Mouse (Mus musculus) gastrocnemius, adult 2 months (tissue): ENCODE results near the gene Kif3c. TPM values are rescaled to one million over a fixed set of nuclear protein-coding genes. Genes with fewer than 3 reads are reported as not detected.

Experiments
- DNase-seq: peaks from one replicate; pipeline ENCODE4 v3.0.0; 2022
- H3K27ac ChIP-seq: fragments of 200-600 bp; 2 replicates; pipeline ENCODE4 v1.8.1; 2022; ENCODE audit warnings: mild to moderate bottlenecking
- H3K4me3 ChIP-seq: fragments of 200-600 bp; 2 replicates; pipeline ENCODE4 v1.8.1; 2022; ENCODE audit warnings: mild to moderate bottlenecking, moderate library complexity
- CTCF ChIP-seq: fragments of 200-600 bp; IDR thresholded peaks from 2 replicates; pipeline ENCODE4 v1.8.1; 2022; ENCODE audit warnings: antibody characterized with exemption, mild to moderate bottlenecking, moderate library complexity
- intact Hi-C: fragments of 180-260 bp; cut with DNase I; formaldehyde crosslinking; loops from one replicate; pipeline ENCODE4 v1.15.1; 2025
- total RNA-seq, 2 experiments: library from RNA; stranded (reverse); gene quantifications; 2 replicates each; pipeline ENCODE4 v1.2.3; 2021

Gene Kif3c
- total RNA-seq, 2 experiments from 2014 or later = 20.7 to 24.1 TPM

DNA sequence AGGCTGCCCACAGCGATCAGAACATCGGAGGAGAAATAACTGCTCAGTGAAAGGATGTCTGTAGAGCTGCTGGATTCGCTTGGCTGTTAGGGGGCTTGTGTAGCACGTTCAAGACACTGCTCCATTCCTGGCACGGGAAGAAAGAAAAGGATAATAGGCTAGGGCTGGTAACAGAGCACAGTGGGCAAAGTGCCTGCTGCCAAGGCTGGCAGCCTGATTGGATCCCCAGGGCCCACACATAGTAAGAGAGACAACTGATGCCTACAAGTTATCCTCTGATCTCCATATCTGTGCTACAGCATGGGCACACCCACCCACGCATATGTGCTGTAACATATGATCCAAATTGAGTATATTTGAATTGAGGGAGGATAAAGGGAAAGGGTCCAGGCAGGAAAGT lies 41.7 kb downstream of the Kif3c start:
- H3K4me3 ChIP-seq = no peak overlapping the region
- H3K27ac ChIP-seq = no peak overlapping the region
- DNase-seq = no peak
- intact Hi-C loops = no loop called here
- no peak for TF ChIP-seq CTCF

- no peak for DNase-seq
- Histone ChIP-seq H3K27ac (no peak overlapping the region), H3K4me3 (no peak overlapping the region)
- intact Hi-C loops = no loop called here
- no peak for TF ChIP-seq CTCF
Measured at GRCm38 (mm10) chr12:3414956-3415355, 50.0 kb downstream of the Kif3c start.

GRCm38 (mm10) chr12:3418761-3419160 lies 53.8 kb downstream of the Kif3c start:
- intact Hi-C loops = no loop called here
- H3K4me3 ChIP-seq = no peak overlapping the region
- DNase-seq = no peak
- peak overlapping the region; percentile 59 for H3K27ac ChIP-seq
- TF ChIP-seq CTCF = no peak

- no peak for TF ChIP-seq CTCF
- Histone ChIP-seq H3K4me3 (no peak overlapping the region), H3K27ac (no peak overlapping the region)
- intact Hi-C loops = no loop called here
- DNase-seq = no peak
Measured at GRCm38 (mm10) chr12:3420519-3420918, 55.6 kb downstream of the Kif3c start.

- no peak for DNase-seq
- Histone ChIP-seq H3K4me3 (no peak overlapping the region), H3K27ac (peak overlapping the region; percentile 3; the same call in 1 of the 2 replicates)
- no peak for TF ChIP-seq CTCF
- intact Hi-C loops = no loop called here
Measured at GRCm38 (mm10) chr12:3422786-3423185, 57.9 kb downstream of the Kif3c start.

- intact Hi-C loops = no loop called here
- H3K27ac ChIP-seq = peak overlapping the region; percentile 38; the same call in 1 of the 2 replicates
Measured at GRCm38 (mm10) chr12:3424179-3424578, 59.2 kb downstream of the Kif3c start.

DNA sequence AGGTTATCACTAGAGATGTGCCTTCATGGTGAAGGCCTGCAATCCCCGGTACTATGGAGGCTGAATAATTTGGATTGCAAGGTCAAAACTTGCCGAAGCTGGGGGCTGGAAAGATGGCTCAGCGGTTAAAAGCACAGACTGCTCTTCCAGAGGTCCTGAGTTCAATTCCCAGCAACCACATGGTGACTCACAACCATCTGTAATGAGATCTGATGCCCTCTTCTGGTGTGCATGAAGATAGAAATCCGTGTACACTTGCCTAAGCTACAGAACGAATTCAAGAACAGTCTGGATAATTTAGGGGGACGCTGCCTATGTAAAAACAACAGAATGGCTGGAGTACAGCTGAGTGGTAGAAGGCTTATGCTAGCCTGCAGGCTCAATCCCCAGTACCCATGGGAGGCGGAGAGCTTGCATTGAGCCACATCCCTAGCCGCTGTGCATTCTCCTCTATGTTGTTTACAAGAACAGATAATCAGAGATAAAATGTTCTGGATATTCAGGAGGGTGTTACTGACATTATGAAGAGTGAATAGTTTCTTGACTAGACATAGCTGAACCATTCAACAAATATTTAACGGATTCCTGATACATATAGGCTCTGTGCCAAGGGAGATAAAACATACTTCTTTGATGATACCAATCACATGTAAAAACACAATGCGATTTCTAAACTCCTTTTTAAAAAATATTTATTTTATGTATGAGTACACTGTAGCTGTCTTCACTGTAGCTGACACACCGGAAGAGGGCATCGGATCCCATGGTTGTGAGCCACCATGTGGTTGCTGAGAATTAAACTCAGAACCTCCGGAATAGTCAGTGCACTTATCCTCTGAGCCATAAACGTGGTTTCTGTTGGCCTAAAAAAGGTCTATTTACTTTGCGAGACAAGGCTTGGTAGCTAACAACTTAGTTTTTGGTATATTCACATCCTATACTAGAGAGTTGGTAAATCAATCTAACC lies 60.7 kb downstream of the Kif3c start:
- peak; percentile 50 for DNase-seq
- H3K4me3 ChIP-seq = peak overlapping the region; percentile 94
- intact Hi-C loops = loop anchor here (5.0 kb wide), 1 partner anchor 113 kb away; no protein-coding TSS in a partner anchor
- peak overlapping the region; percentile 96 for H3K27ac ChIP-seq
- TF ChIP-seq CTCF = peak; percentile 51

More at GRCm38 (mm10) chr12:3424179-3424578, 59.2 kb downstream of the Kif3c start:
- TF ChIP-seq CTCF = no peak
- H3K4me3 ChIP-seq = no peak overlapping the region
- no peak for DNase-seq

DNA sequence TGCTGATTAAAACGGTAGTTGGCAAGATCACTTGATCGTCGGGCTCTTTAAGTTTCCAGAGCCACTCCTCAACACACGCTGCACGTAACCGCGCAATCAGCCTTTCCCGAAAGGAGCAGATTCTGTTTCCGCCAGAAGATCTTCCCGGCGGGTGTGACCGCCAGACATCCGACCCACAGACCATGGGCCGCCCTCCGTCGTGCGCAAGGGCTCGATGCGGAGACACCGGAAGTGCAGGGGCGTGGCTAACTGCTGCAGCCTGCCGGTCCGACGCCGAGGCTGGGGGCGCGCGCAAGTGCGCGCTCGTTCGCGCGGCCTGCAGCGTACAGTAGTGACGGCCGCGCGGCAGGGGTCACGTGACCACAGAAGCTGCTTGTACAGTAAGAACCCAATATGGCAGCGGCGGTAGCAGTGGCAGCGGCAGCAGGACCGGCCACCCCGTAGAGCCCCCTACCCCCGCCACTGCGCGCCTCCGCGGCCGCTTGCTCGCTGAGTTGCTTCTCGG lies 61.6 kb downstream of the Kif3c start, which contains the start of gene Asxl2:
Asxl2 (plus strand) TSS at position 328 of the 505 bp plus-strand sequence.
- TF ChIP-seq CTCF = no peak
- Histone ChIP-seq H3K27ac (peak within 1 kb of the TSS; percentile 96), H3K4me3 (peak within 1 kb of the TSS; percentile 94)
- intact Hi-C loops = loop anchor here (5.0 kb wide), 1 partner anchor 114 kb away; no protein-coding TSS in a partner anchor
- DNase-seq = peak; percentile 100

DNA sequence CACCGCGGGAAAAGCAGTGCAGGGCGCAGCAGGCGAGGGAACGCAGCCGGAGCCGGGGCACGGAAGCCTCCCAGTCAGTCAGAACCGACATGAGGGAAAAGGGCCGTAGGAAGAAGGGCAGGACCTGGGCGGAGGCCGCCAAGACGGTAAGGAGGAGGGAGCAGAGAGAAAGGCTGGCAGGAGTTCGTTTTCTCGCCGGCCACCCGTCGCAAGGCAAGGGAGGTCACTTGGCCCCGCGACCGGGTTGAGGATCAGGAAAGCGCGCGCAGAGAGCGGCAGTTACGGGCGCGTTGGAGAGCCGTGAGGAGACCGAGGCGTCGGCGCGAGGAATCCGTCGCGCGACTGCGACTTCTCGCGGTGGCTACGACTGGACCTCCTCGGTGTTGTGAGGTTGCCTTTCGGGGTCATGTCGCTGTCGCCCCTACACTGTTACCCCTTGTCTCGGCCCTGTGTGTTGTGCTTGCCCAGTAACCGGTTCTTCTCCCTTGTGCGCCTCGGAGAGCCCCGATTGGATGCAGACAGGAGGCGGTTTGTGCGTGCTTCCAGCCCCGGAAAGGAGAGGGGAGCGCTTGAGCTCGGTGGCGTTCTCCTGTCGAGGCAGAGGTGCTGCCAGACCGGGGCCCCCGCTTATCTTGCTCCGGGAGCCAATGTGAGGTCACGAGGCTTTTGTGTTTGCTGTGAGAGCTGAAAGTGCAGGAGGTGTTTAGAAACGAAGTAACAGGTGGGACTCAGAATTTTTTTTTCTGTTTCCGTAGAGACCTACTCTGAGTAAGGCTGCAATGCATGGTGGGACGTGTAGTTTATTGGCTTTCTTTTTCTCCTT lies 62.3 kb downstream of the Kif3c start:
- intact Hi-C loops = loop anchor here (5.0 kb wide), 1 partner anchor 115 kb away; no protein-coding TSS in a partner anchor

GRCm38 (mm10) chr12:3427891-3428775 lies 63.2 kb downstream of the Kif3c start:
- peak overlapping the region; percentile 96 for H3K27ac ChIP-seq
- intact Hi-C loops = loop anchor here (5.0 kb wide), 1 partner anchor 116 kb away; no protein-coding TSS in a partner anchor
- TF ChIP-seq CTCF = no peak
- DNase-seq = no peak
- H3K4me3 ChIP-seq = peak overlapping the region; percentile 94

More for the DNA sequence above, 62.3 kb downstream of the Kif3c start:
- Histone ChIP-seq H3K4me3 (peak overlapping the region; percentile 94), H3K27ac (peak overlapping the region; percentile 96)
- TF ChIP-seq CTCF = no peak
- DNase-seq = peak; percentile 80
